Mouse (Mus musculus): Measurements from ENCODE around the gene Hrnr. TPM values are rescaled to one million over a fixed set of nuclear protein-coding genes. Genes with fewer than 3 reads are reported as not detected.

Gene Hrnr
- total RNA-seq, 2 experiments from 2014 or later = 0.07 TPM; not detected in 1

Other genes starting within 250 kb of the Hrnr start
- gene Crnn, start 175.0 kb upstream of the Hrnr start, total RNA-seq (2021) = not detected
- gene Flg2, start 122.5 kb upstream of the Hrnr start, total RNA-seq (2021) = not detected
- not detected for gene Flg, start 46.2 kb upstream of the Hrnr start, total RNA-seq (2021)
- gene Rptn, start 74.0 kb downstream of the Hrnr start, total RNA-seq (2021) = not detected
- gene Tchh, start 122.6 kb downstream of the Hrnr start, total RNA-seq (2021) = 1 to 10 TPM; 2.8 to 3.0 TPM
- gene Tchhl1, start 149.0 kb downstream of the Hrnr start, total RNA-seq (2021) = not detected
- gene S100a11, start 200.7 kb downstream of the Hrnr start, total RNA-seq (2021) = 10 to 100 TPM in 1 of 2 experiments, 1 to 10 TPM in 1; 7.2 to 14.6 TPM
- 10 to 100 TPM; 47.3 to 49.9 TPM for gene S100a10, start 235.3 kb downstream of the Hrnr start, total RNA-seq (2021)

Measured in left cerebral cortex, adult 18-20 months (tissue).